In genomic region chr4:138453753-138454570, GRCm38 (mm10) we compare ENCODE assay signal across 8 mouse cellular contexts. TPM values are rescaled to one million over a fixed set of nuclear protein-coding genes. Genes with fewer than 3 reads are reported as not detected.
DNase-seq lines count a peak whose midpoint lies in the region; ATAC-seq lines count a peak whose summit lies in the region.

Camk2n1 (plus strand) TSS chr4:138454314.

- intact Hi-C loops in gastrocnemius, postnatal 14 days (cut with DNase I; ENCODE audit: low total_unique reads), result loop anchor here (2.0 kb wide), 1 partner anchor 243 kb away; no protein-coding TSS in a partner anchor

- ATAC-seq in inflammation-experienced regulatory T-cells, adult 6 months, result peak; percentile 34

- DNase-seq in adrenal gland, adult 18-20 months (ENCODE audit: low spot score in 2 of 2), result peak; percentile 82 to 83
- DNase-seq in embryo, embryonic 10 days (ENCODE audit: low spot score), result peak; percentile 81
- peak; percentile 76 for DNase-seq in gastrocnemius, postnatal 14 days
- peak; percentile 68 to 89 for DNase-seq in left cerebral cortex, adult 8-10 months (ENCODE audit: low spot score in 2 of 2)
- DNase-seq in lung, postnatal 36 days, result peak; percentile 88
- peak; percentile 93 for DNase-seq in retina, postnatal 1 day
- DNase-seq in urinary bladder, postnatal 36 days (ENCODE audit: low spot score in 2 of 2), result peak; percentile 70 to 74

RNA-seq across cellular contexts. Expression of gene Camk2n1, which starts in this region (rescaled TPM):
- total RNA-seq in adrenal gland, adult 18-20 months (2021), result 10 to 100 TPM; 20.3 to 29.6 TPM
- 1 to 10 TPM; 4.4 to 4.6 TPM for total RNA-seq in gastrocnemius, postnatal 14 days (2021)
- 1 to 10 TPM; 1.0 to 2.1 (median 1.2) TPM for polyA plus RNA-seq in inflammation-experienced regulatory T-cells, adult 6 months (2017; shearing (Covaris generic))
- total RNA-seq in left cerebral cortex, adult 8-10 months (2022), result 1,000 to 10,000 TPM in 2 of 4 experiments, 100 to 1,000 TPM in 2; 966 to 1,102 (median 1,006) TPM

Comparison
In these comparisons a context has a peak if more than half of its experiments do, and no peak if none do; other contexts are left out.
1. Peak in every context shown above with its lines: DNase-seq and ATAC-seq.
2. RNA of gene Camk2n1 (total RNA-seq): 966 to 1,102 TPM in left cerebral cortex, adult 8-10 months; 20.3 to 29.6 TPM in adrenal gland, adult 18-20 months and 4.4 to 4.6 TPM in gastrocnemius, postnatal 14 days; every median in the first group is over 10 times any median in the second.